Mouse (Mus musculus): ENCODE data around the gene Hnrnpab. TPM values are rescaled to one million over a fixed set of nuclear protein-coding genes. Genes with fewer than 3 reads are reported as not detected.
"Not testable (repeated sequence)": the region's sequence is repeated elsewhere in the genome, so short reads cannot be mapped to it uniquely, and the experiment has no call there.

The Hnrnpab gene
- total and polyA plus RNA-seq, 3 experiments, result 266 to 294 (median 286) TPM

GRCm38 (mm10) chr11:51635127-51635524 is 28.5 kb upstream of the Hnrnpab start:
- DNase-seq, result no peak

GRCm38 (mm10) chr11:51633721-51634120 is 27.1 kb upstream of the Hnrnpab start:
- DNase-seq, result no peak

- DNase-seq, result not testable (repeated sequence)
Measured at GRCm38 (mm10) chr11:51633200-51633599, 26.6 kb upstream of the Hnrnpab start.

- DNase-seq, result peak; percentile 62
Measured at GRCm38 (mm10) chr11:51632130-51632753, 25.6 kb upstream of the Hnrnpab start.

GRCm38 (mm10) chr11:51629651-51630314 is 23.1 kb upstream of the Hnrnpab start:
- peak; percentile 54 for DNase-seq

- DNase-seq, result no peak
Measured at GRCm38 (mm10) chr11:51627907-51628306, 21.3 kb upstream of the Hnrnpab start.

GRCm38 (mm10) chr11:51627425-51627824 is 20.8 kb upstream of the Hnrnpab start:
- no peak for DNase-seq

GRCm38 (mm10) chr11:51625187-51625820 is 18.7 kb upstream of the Hnrnpab start:
- DNase-seq, result no peak

GRCm38 (mm10) chr11:51622971-51623491 is 16.4 kb upstream of the Hnrnpab start:
- DNase-seq, result no peak

- DNase-seq, result no peak
Measured at GRCm38 (mm10) chr11:51621776-51622175, 15.1 kb upstream of the Hnrnpab start.

- no peak for DNase-seq
Measured at GRCm38 (mm10) chr11:51620084-51620483, 13.4 kb upstream of the Hnrnpab start.

GRCm38 (mm10) chr11:51619409-51620060 is 12.9 kb upstream of the Hnrnpab start, which contains the start of gene Nhp2:
TSS of gene Nhp2 (plus strand) at chr11:51619735.
- DNase-seq, result peak; percentile 96

GRCm38 (mm10) chr11:51618894-51619408 is 12.3 kb upstream of the Hnrnpab start:
- no peak for DNase-seq

- DNase-seq, result peak; percentile 73
Measured at GRCm38 (mm10) chr11:51617693-51618092, 11.0 kb upstream of the Hnrnpab start.

- not testable (repeated sequence) for DNase-seq
Measured at GRCm38 (mm10) chr11:51616113-51616512, 9.5 kb upstream of the Hnrnpab start.

- DNase-seq, result peak; percentile 89
Measured at GRCm38 (mm10) chr11:51615601-51616000, 9.0 kb upstream of the Hnrnpab start.

GRCm38 (mm10) chr11:51615129-51615528 is 8.5 kb upstream of the Hnrnpab start:
- no peak for DNase-seq

- DNase-seq, result no peak
Measured at GRCm38 (mm10) chr11:51614256-51614655, 7.6 kb upstream of the Hnrnpab start.

- not testable (repeated sequence) for DNase-seq
Measured at GRCm38 (mm10) chr11:51609940-51610339, 3.3 kb upstream of the Hnrnpab start.

- DNase-seq, result no peak
Measured at GRCm38 (mm10) chr11:51609266-51609909, 2.7 kb upstream of the Hnrnpab start.

- no peak for DNase-seq
Measured at GRCm38 (mm10) chr11:51607096-51607738, 570 bp upstream of the Hnrnpab start.
